Mouse (Mus musculus) frontal cortex, postnatal 25 days (tissue): ENCODE measurements around the gene Ccnyl1.

Experiments
- DNase-seq, 2 experiments: peaks; one replicate each; pipeline ENCODE4 v3.0.0; 2022; ENCODE audit warnings: low spot score in 2 of 2

Ccnyl1 gene

DNA sequence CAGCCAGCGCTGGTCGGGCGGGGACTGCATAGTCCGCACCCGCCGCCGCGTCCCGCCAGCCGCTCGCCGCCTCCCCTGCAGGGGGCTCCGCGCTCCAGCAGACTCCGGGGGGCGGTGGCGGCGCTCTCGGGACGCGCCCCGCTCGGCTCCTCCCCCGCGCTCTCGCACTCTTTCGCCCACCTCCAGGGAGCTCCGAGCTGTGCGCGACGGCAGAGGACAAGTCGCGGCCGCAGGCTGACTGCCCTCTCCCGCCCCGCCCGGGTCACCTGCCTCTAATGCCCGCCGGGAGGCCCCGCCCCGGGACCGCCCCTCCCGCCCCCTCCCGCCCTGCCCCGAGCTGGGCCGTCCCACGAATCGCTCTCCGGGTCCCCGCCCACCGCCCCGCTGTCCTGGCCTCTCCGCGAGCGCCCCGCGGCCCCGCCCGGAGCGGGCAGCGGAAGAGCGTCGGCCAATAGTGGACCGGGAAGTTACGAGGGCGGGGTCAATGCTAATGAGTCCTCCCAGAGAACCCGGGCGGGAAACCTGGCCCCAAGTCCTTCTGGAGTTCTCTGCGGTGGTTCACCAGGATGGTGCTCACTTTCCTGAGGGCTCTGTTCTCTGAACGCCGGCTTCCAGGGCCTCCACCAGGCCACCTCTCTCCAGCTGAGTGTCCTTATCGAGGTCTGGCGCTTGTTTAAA, 47.4 kb downstream of the Ccnyl1 start, which contains the start of gene Fzd5:
TSS of gene Fzd5 (minus strand) at position 250 of the 678 bp plus-strand sequence.
- DNase-seq = peak; percentile 28 to 50

GRCm38 (mm10) chr1:64738180-64738555, 47.9 kb downstream of the Ccnyl1 start:
- no peak for DNase-seq

DNA sequence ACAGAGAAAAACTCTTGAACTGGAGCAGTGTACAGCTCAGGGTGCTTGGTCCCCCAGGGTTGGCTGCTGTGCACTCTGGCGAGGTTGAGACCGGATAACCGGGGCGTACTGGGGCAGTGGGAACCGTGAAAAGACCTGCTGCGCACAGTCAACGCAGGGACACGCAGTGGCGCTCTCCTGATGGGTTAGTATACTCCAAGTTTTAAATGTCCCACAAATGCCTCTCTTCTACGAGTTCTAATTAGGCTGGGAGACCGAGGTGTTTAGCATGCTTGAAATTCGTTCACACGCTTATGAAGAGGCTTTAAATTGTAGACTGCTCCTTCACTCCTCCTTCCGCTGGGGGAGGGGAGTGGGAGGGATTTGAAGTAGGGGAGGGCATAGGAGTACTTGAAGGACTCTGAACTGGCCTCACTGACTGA, 48.4 kb downstream of the Ccnyl1 start:
- DNase-seq = no peak

DNA sequence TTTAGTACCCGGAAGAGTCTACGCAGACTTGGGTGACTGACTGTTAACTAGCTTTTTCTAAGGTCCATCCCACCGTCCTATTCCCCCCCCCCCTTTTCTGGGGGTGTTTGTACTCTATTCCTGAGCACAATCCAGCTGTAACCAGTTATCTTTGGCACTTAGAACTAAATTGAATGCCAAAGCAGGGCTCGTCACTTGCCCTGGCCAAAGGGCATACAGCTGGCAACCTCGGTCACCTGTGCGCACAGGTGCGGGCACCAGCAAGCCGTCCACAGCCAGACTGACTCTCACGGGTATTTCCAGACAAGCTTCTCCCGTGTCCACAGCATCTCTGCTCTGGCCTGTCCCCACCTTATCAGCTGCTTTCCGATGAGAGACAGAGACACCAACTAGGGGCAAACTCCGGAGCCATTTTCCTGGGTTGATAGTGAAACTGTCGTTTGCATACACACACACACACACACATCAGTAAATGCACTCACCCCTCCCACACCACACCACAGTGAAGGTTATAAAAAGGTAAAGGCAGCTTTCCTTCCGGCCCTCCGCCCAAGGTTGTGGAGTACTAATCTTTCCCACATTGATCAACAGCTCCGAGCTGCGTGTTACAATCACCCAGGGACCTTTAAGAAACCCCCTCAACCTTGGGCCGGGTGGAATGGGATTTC, 52.6 kb downstream of the Ccnyl1 start:
- DNase-seq = no peak

DNA sequence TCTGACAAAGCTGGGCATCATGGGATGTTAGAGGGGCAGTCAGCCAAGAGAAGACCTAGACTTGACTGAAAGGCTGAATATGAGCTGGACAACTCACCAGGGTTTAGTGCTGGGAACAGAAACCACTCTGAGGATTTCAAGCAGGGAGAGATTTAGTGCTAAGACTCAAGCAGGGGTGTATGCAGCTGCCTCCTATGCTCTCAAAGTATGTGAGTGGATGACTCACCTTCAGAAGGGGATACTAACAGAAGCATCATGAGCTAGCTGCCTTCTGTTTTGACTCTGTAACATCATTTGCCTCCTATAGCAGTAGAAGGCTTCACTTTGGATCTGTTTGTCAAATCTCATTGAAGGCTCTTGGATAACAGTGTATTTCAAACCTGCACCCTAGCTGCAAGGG, 54.4 kb downstream of the Ccnyl1 start:
- DNase-seq = no peak

GRCm38 (mm10) chr1:64753109-64753508, 62.9 kb downstream of the Ccnyl1 start:
- DNase-seq = no peak

GRCm38 (mm10) chr1:64753668-64754067, 63.4 kb downstream of the Ccnyl1 start:
- no peak for DNase-seq

GRCm38 (mm10) chr1:64754658-64755057, 64.4 kb downstream of the Ccnyl1 start:
- no peak for DNase-seq

- DNase-seq = no peak
Measured at GRCm38 (mm10) chr1:64755971-64756639, 65.8 kb downstream of the Ccnyl1 start.

- DNase-seq = no peak
Measured at GRCm38 (mm10) chr1:64756640-64757030, 66.4 kb downstream of the Ccnyl1 start.

- no peak for DNase-seq
Measured at GRCm38 (mm10) chr1:64757254-64757653, 67.0 kb downstream of the Ccnyl1 start.

- DNase-seq = no peak
Measured at GRCm38 (mm10) chr1:64757766-64758165, 67.5 kb downstream of the Ccnyl1 start.

- DNase-seq = no peak
Measured at GRCm38 (mm10) chr1:64761646-64762045, 71.4 kb downstream of the Ccnyl1 start.

DNA sequence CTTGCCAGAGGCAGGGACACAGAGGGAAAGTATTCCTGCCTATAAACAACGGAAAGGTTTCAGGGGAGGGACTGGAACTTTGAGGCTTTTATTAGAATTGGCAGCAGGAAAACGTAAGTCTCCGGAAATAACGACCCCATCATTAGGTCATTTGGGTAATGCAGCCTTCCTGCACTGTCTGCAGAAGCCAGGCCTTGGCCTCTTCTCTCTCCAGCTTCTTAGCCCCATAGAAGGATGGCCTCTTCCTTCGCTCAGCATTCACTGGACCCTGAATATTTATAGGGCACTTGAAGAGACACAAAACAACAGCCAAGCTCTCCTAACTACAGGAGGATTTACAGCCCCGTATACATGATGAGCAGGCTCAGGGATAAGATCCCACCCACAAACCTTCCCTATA, 79.9 kb downstream of the Ccnyl1 start:
- no peak for DNase-seq

DNA sequence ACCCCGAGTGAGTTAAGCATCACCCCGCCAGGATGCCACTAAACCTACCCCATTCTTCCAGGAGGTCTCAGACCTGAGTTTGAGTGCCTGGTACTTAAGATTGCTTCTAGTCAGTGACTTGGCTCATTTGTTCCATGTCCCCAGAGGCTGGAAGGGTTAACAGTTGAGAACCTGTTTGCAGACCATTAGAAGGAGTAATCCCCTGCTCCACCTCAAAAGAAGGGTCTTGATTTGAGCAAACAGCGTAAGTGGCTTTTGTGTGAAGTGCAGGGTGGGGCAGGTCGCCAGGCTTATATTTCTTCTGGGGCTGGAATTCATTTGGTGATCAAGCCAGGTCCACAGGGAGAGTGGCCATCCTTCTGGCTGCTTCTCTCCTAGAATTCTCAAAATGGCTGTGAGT, 83.0 kb downstream of the Ccnyl1 start:
- no peak for DNase-seq
